Comparison of ENCODE assay signal across 29 mouse cellular contexts in the genomic region with DNA sequence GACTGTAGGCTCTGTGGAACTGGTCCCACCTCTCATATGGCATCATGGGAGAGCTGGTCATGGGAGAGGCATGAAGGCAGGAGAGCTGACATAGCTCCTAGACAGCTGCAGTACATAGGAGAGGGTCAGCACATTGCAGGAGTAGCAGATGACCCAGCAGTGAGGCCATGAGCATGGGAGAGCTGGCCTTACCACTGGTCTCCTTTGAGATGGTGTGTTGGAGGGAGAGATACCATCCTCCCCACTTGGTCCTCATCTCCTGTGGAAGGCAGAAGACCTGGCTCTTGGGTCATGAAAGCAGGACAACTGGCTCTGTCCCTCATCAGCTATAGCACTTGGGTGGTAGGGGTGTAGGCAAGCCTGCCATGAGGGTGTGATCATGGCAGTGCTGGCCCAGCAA. TPM values are rescaled to one million over a fixed set of nuclear protein-coding genes. Genes with fewer than 3 reads are reported as not detected.
DNase-seq lines count a peak whose midpoint lies in the region; ATAC-seq lines count a peak whose summit lies in the region.
"Had no signal": no experiment of that assay in that cellular context is flagged by ENCODE, and none has a peak within 500 bp of the region (broad histone marks: within the 10 kb centered on the region; RNA-seq: fewer than 3 reads in every experiment).

No protein-coding gene starts in this region.

- H3K9ac ChIP-seq in embryonic facial prominence, embryonic 12.5 days, result no peak overlapping the region
- H3K9ac ChIP-seq in limb, embryonic 12.5 days (replicated peaks), result no peak overlapping the region
- H3K9ac ChIP-seq in midbrain, embryonic 11.5 days (ENCODE audit: low read length), result no peak overlapping the region
- H3K9ac ChIP-seq: forebrain, embryonic 13.5 days; forebrain, embryonic 15.5 days had no signal

- H3K4me1 ChIP-seq in embryonic facial prominence, embryonic 12.5 days, result no peaks in the 10 kb centered on the region
- no peaks in the 10 kb centered on the region for H3K4me1 ChIP-seq in embryonic facial prominence, embryonic 10.5 days
- no peaks in the 10 kb centered on the region for H3K4me1 ChIP-seq in heart, embryonic 10.5 days
- no peaks in the 10 kb centered on the region for H3K4me1 ChIP-seq in limb, embryonic 12.5 days (replicated peaks)
- no peaks in the 10 kb centered on the region for H3K4me1 ChIP-seq in limb, embryonic 10.5 days
- H3K4me1 ChIP-seq in midbrain, embryonic 11.5 days (ENCODE audit: control insufficient read depth, insufficient read depth, low read length), result no peaks in the 10 kb centered on the region
- H3K4me1 ChIP-seq in midbrain, embryonic 10.5 days, result no peaks in the 10 kb centered on the region
- H3K4me1 ChIP-seq: forebrain, embryonic 13.5 days; forebrain, embryonic 15.5 days had no signal

- H3K4me2 ChIP-seq in embryonic facial prominence, embryonic 12.5 days (replicated peaks), result no peak overlapping the region
- H3K4me2 ChIP-seq in limb, embryonic 12.5 days, result no peak overlapping the region
- no peak overlapping the region for H3K4me2 ChIP-seq in midbrain, embryonic 11.5 days
- H3K4me2 ChIP-seq: forebrain, embryonic 13.5 days; forebrain, embryonic 15.5 days had no signal

- H3K36me3 ChIP-seq in embryonic facial prominence, embryonic 12.5 days, result no peaks in the 10 kb centered on the region
- no peaks in the 10 kb centered on the region for H3K36me3 ChIP-seq in embryonic facial prominence, embryonic 10.5 days (replicated peaks)
- no peaks in the 10 kb centered on the region for H3K36me3 ChIP-seq in heart, embryonic 10.5 days
- H3K36me3 ChIP-seq in limb, embryonic 12.5 days, result no peaks in the 10 kb centered on the region
- H3K36me3 ChIP-seq in limb, embryonic 10.5 days, result no peaks in the 10 kb centered on the region
- no peaks in the 10 kb centered on the region for H3K36me3 ChIP-seq in midbrain, embryonic 11.5 days (ENCODE audit: control insufficient read depth, insufficient read depth, low read length)
- no peaks in the 10 kb centered on the region for H3K36me3 ChIP-seq in midbrain, embryonic 10.5 days
- H3K36me3 ChIP-seq: forebrain, embryonic 15.5 days; G1E had no signal

- no peaks in the 10 kb centered on the region for H3K9me3 ChIP-seq in embryonic facial prominence, embryonic 12.5 days
- no peaks in the 10 kb centered on the region for H3K9me3 ChIP-seq in embryonic facial prominence, embryonic 10.5 days
- no peaks in the 10 kb centered on the region for H3K9me3 ChIP-seq in heart, embryonic 10.5 days
- H3K9me3 ChIP-seq in limb, embryonic 12.5 days, result no peaks in the 10 kb centered on the region
- no peaks in the 10 kb centered on the region for H3K9me3 ChIP-seq in limb, embryonic 10.5 days (replicated peaks)
- H3K9me3 ChIP-seq in midbrain, embryonic 11.5 days (ENCODE audit: control insufficient read depth, low read length), result no peaks in the 10 kb centered on the region
- H3K9me3 ChIP-seq in midbrain, embryonic 10.5 days (replicated peaks), result no peaks in the 10 kb centered on the region
- H3K9me3 ChIP-seq: forebrain, embryonic 13.5 days; forebrain, embryonic 15.5 days had no signal

- H3K4me3 ChIP-seq in embryonic facial prominence, embryonic 12.5 days, result no peak overlapping the region
- no peak overlapping the region for H3K4me3 ChIP-seq in embryonic facial prominence, embryonic 10.5 days
- H3K4me3 ChIP-seq in heart, embryonic 10.5 days, result no peak overlapping the region
- no peak overlapping the region for H3K4me3 ChIP-seq in limb, embryonic 12.5 days (replicated peaks)
- no peak overlapping the region for H3K4me3 ChIP-seq in limb, embryonic 10.5 days
- no peak overlapping the region for H3K4me3 ChIP-seq in midbrain, embryonic 11.5 days (ENCODE audit: low read depth, low read length)
- no peak overlapping the region for H3K4me3 ChIP-seq in midbrain, embryonic 10.5 days
- H3K4me3 ChIP-seq: forebrain, embryonic 13.5 days; forebrain, embryonic 15.5 days had no signal

- no peaks in the 10 kb centered on the region for H3K27me3 ChIP-seq in embryonic facial prominence, embryonic 12.5 days
- no peaks in the 10 kb centered on the region for H3K27me3 ChIP-seq in embryonic facial prominence, embryonic 10.5 days (replicated peaks; ENCODE audit: low read depth, poor library complexity, severe bottlenecking)
- no peaks in the 10 kb centered on the region for H3K27me3 ChIP-seq in heart, embryonic 10.5 days (ENCODE audit: insufficient read depth, poor library complexity, severe bottlenecking)
- H3K27me3 ChIP-seq in limb, embryonic 12.5 days, result no peaks in the 10 kb centered on the region
- H3K27me3 ChIP-seq in limb, embryonic 10.5 days (ENCODE audit: low read depth, poor library complexity, severe bottlenecking), result no peaks in the 10 kb centered on the region
- H3K27me3 ChIP-seq in midbrain, embryonic 11.5 days (ENCODE audit: control insufficient read depth, insufficient read depth, low read length), result no peaks in the 10 kb centered on the region
- no peaks in the 10 kb centered on the region for H3K27me3 ChIP-seq in midbrain, embryonic 10.5 days (ENCODE audit: low read depth, poor library complexity, severe bottlenecking)
- H3K27me3 ChIP-seq: CH12.LX; forebrain, embryonic 13.5 days; forebrain, embryonic 15.5 days; Patski had no signal

- no peak overlapping the region for H3K27ac ChIP-seq in embryonic facial prominence, embryonic 12.5 days
- H3K27ac ChIP-seq in embryonic facial prominence, embryonic 10.5 days (replicated peaks), result no peak overlapping the region
- no peak overlapping the region for H3K27ac ChIP-seq in heart, embryonic 10.5 days
- no peak overlapping the region for H3K27ac ChIP-seq in limb, embryonic 12.5 days
- H3K27ac ChIP-seq in limb, embryonic 10.5 days, result no peak overlapping the region
- no peak overlapping the region for H3K27ac ChIP-seq in midbrain, embryonic 11.5 days (ENCODE audit: low read depth, low read length)
- H3K27ac ChIP-seq in midbrain, embryonic 10.5 days (replicated peaks), result no peak overlapping the region
- H3K27ac ChIP-seq: forebrain, embryonic 13.5 days; forebrain, embryonic 15.5 days had no signal

- DNase-seq in embryonic facial prominence, embryonic 10.5 days (ENCODE audit: low spot score), result no peak
- peak; percentile 68 for DNase-seq in heart, embryonic 10.5 days (ENCODE audit: low spot score)
- no peak for DNase-seq in heart, adult 18-20 months
- no peak for DNase-seq in limb, embryonic 10.5 days (ENCODE audit: low spot score)
- DNase-seq in midbrain, embryonic 11.5 days (ENCODE audit: low spot score, missing footprints), result no peak
- DNase-seq in midbrain, embryonic 10.5 days (ENCODE audit: low spot score), result no peak
- DNase-seq: adrenal gland, adult 8-10 months; adrenal gland, postnatal 14 days; adrenal gland, postnatal 36 days; B cell, adult 2 months; cerebellum, adult 11-12 months; cerebellum, adult 2 months; cerebellum, adult 9-10 months; cerebellum, postnatal 10 days; cerebellum, postnatal 25 days had no signal

- peak; percentile 28; the same call in 1 of the 2 replicates for ATAC-seq in embryonic facial prominence, embryonic 12.5 days (ENCODE audit: insufficient number of reproducible peaks, insufficient read depth, low FRiP score, low TSS enrichment)
- peak; percentile 42; the same call in 1 of the 2 replicates for ATAC-seq in limb, embryonic 12.5 days (ENCODE audit: insufficient number of reproducible peaks, insufficient read depth, low FRiP score, low TSS enrichment, low read depth)
- peak; percentile 27; the same call in 1 of the 2 replicates for ATAC-seq in midbrain, embryonic 11.5 days (ENCODE audit: low FRiP score)
- ATAC-seq: activated CD4-positive, CD25-positive, alpha-beta regulatory T cell, adult 4 months; CD4-positive, CD25-positive, alpha-beta regulatory T cell, adult 4 months; forebrain, embryonic 13.5 days; forebrain, embryonic 15.5 days; Patski had no signal

RNA-seq across cellular contexts. Expression of gene Gm21830, which starts 7.3 kb away (rescaled TPM):
- polyA plus RNA-seq in embryonic facial prominence, embryonic 12.5 days (2016; fragmentation: Nextera tagmentation; extraction: Ambion mirVana), result not detected in 2 replicates
- polyA plus RNA-seq in embryonic facial prominence, embryonic 10.5 days (2016; fragmentation: Nextera tagmentation; extraction: Ambion mirVana), result not detected in 2 replicates
- polyA plus RNA-seq in heart, embryonic 10.5 days (2016; fragmentation: Nextera tagmentation; extraction: Ambion mirVana), result not detected in 2 replicates
- not detected for total RNA-seq in heart, adult 18-20 months (2021)
- not detected in 2 replicates for polyA plus RNA-seq in limb, embryonic 12.5 days (2016; fragmentation: Nextera tagmentation; extraction: Ambion mirVana)
- not detected in 2 replicates for polyA plus RNA-seq in limb, embryonic 10.5 days (2016; fragmentation: Nextera tagmentation; extraction: Ambion mirVana)
- polyA plus RNA-seq in midbrain, embryonic 11.5 days (2014; fragmentation: Nextera tagmentation; extraction: Ambion mirVana), result not detected in 2 replicates
- not detected in 2 replicates for polyA plus RNA-seq in midbrain, embryonic 10.5 days (2016; fragmentation: Nextera tagmentation; extraction: Ambion mirVana)
- total RNA-seq: adrenal gland, adult 18-20 months; adrenal gland, adult 8-10 months; adrenal gland, postnatal 14 days; adrenal gland, postnatal 36 days; CH12.LX; G1E had no signal
- polyA plus RNA-seq: activated CD4-positive, CD25-positive, alpha-beta regulatory T cell, adult 4 months; CD4-positive, CD25-positive, alpha-beta regulatory T cell, adult 4 months; cerebellum, adult 2 months; cortical plate, adult 2 months; embryonic facial prominence, embryonic 11.5 days; embryonic facial prominence, embryonic 14.5 days; forebrain, embryonic 11.5 days; forebrain, embryonic 13.5 days; forebrain, embryonic 15.5 days; G1E; Patski had no signal

RNA-seq across cellular contexts. Expression of gene Gm26727, which starts 12.1 kb away (rescaled TPM):
- not detected in 2 replicates for polyA plus RNA-seq in embryonic facial prominence, embryonic 12.5 days (2016; fragmentation: Nextera tagmentation; extraction: Ambion mirVana)
- not detected in 2 replicates for polyA plus RNA-seq in embryonic facial prominence, embryonic 10.5 days (2016; fragmentation: Nextera tagmentation; extraction: Ambion mirVana)
- not detected in 2 replicates for polyA plus RNA-seq in heart, embryonic 10.5 days (2016; fragmentation: Nextera tagmentation; extraction: Ambion mirVana)
- not detected for total RNA-seq in heart, adult 18-20 months (2021)
- not detected in 2 replicates for polyA plus RNA-seq in limb, embryonic 12.5 days (2016; fragmentation: Nextera tagmentation; extraction: Ambion mirVana)
- not detected in 2 replicates for polyA plus RNA-seq in limb, embryonic 10.5 days (2016; fragmentation: Nextera tagmentation; extraction: Ambion mirVana)
- polyA plus RNA-seq in midbrain, embryonic 11.5 days (2014; fragmentation: Nextera tagmentation; extraction: Ambion mirVana), result not detected in 2 replicates
- not detected in 2 replicates for polyA plus RNA-seq in midbrain, embryonic 10.5 days (2016; fragmentation: Nextera tagmentation; extraction: Ambion mirVana)
- total RNA-seq: adrenal gland, adult 18-20 months; adrenal gland, adult 8-10 months; adrenal gland, postnatal 14 days; adrenal gland, postnatal 36 days; CH12.LX; G1E had no signal
- polyA plus RNA-seq: activated CD4-positive, CD25-positive, alpha-beta regulatory T cell, adult 4 months; CD4-positive, CD25-positive, alpha-beta regulatory T cell, adult 4 months; cerebellum, adult 2 months; cortical plate, adult 2 months; embryonic facial prominence, embryonic 11.5 days; embryonic facial prominence, embryonic 14.5 days; forebrain, embryonic 11.5 days; forebrain, embryonic 13.5 days; forebrain, embryonic 15.5 days; G1E; Patski had no signal

RNA-seq across cellular contexts. Expression of gene Xirp2, which starts 24.9 kb away (rescaled TPM):
- 0.01 TPM in 1 of 2 replicates, not detected in the other for polyA plus RNA-seq in embryonic facial prominence, embryonic 12.5 days (2016; fragmentation: Nextera tagmentation; extraction: Ambion mirVana)
- not detected in 2 replicates for polyA plus RNA-seq in embryonic facial prominence, embryonic 10.5 days (2016; fragmentation: Nextera tagmentation; extraction: Ambion mirVana)
- 0.01 and 0.02 TPM in 2 replicates for polyA plus RNA-seq in heart, embryonic 10.5 days (2016; fragmentation: Nextera tagmentation; extraction: Ambion mirVana)
- 100 to 1,000 TPM; 312 to 316 TPM for total RNA-seq in heart, adult 18-20 months (2021)
- not detected in 2 replicates for polyA plus RNA-seq in limb, embryonic 12.5 days (2016; fragmentation: Nextera tagmentation; extraction: Ambion mirVana)
- polyA plus RNA-seq in limb, embryonic 10.5 days (2016; fragmentation: Nextera tagmentation; extraction: Ambion mirVana), result not detected in 2 replicates
- polyA plus RNA-seq in midbrain, embryonic 11.5 days (2014; fragmentation: Nextera tagmentation; extraction: Ambion mirVana), result not detected in 2 replicates
- not detected in 2 replicates for polyA plus RNA-seq in midbrain, embryonic 10.5 days (2016; fragmentation: Nextera tagmentation; extraction: Ambion mirVana)
- total RNA-seq: adrenal gland, adult 8-10 months; adrenal gland, postnatal 14 days; CH12.LX had no signal
- polyA plus RNA-seq: activated CD4-positive, CD25-positive, alpha-beta regulatory T cell, adult 4 months; CD4-positive, CD25-positive, alpha-beta regulatory T cell, adult 4 months; cerebellum, adult 2 months; embryonic facial prominence, embryonic 11.5 days; forebrain, embryonic 11.5 days; forebrain, embryonic 13.5 days; G1E; Patski had no signal
